Mouse (Mus musculus) forebrain, embryonic 13.5 days (tissue): Measurements from ENCODE around the gene Sbf1. TPM values are rescaled to one million over a fixed set of nuclear protein-coding genes. Genes with fewer than 3 reads are reported as not detected.

Experiments
- ATAC-seq: fragments of 200-750 bp; cut with Nextera tagmentation; 2 replicates; pipeline ENCODE4 v1.8.0; 2017
- H3K27ac ChIP-seq: fragments of 300-500 bp; sonication (generic); 2 replicates; pipeline ENCODE4 v1.5.1; 2015; ENCODE audit warnings: inconsistent platforms, mild to moderate bottlenecking, moderate library complexity
- H3K27me3 ChIP-seq: fragments of 300-500 bp; sonication (generic); 2 replicates; pipeline ENCODE4 v1.6.1; 2015; ENCODE audit warnings: mild to moderate bottlenecking, inconsistent platforms
- H3K36me3 ChIP-seq: fragments of 300-500 bp; sonication (generic); 2 replicates; pipeline ENCODE4 v1.6.1; 2015; ENCODE audit warnings: mild to moderate bottlenecking, inconsistent platforms; ENCODE audit not compliant: poor library complexity, severe bottlenecking
- H3K4me1 ChIP-seq: fragments of 300-500 bp; sonication (generic); 2 replicates; pipeline ENCODE4 v1.6.1; 2015; ENCODE audit warnings: inconsistent platforms
- H3K4me2 ChIP-seq: fragments of 300-500 bp; sonication (generic); 2 replicates; pipeline ENCODE4 v1.6.1; 2015; ENCODE audit warnings: inconsistent platforms, mild to moderate bottlenecking, moderate library complexity
- H3K4me3 ChIP-seq: fragments of 300-500 bp; sonication (generic); 2 replicates; pipeline ENCODE4 v1.5.1; 2015; ENCODE audit warnings: mild to moderate bottlenecking, inconsistent platforms
- H3K9ac ChIP-seq: fragments of 300-500 bp; sonication (generic); 2 replicates; pipeline ENCODE4 v1.6.1; 2015; ENCODE audit warnings: mild to moderate bottlenecking, inconsistent platforms
- H3K9me3 ChIP-seq: fragments of 300-500 bp; sonication (generic); replicated peaks from 2 replicates; pipeline ENCODE4 v1.6.1; 2016; ENCODE audit warnings: inconsistent platforms
- WGBS: fragments of 180-500 bp; shearing (Covaris S2); methylation state at CpG from one replicate; pipeline ENCODE4 v1.1.7; 2015; 5-methylcytosine and 5-hydroxymethylcytosine counted together
- polyA plus RNA-seq: library from polyadenylated mRNA; unstranded; fragments of >200 nt; fragmentation: Nextera tagmentation; extraction: Ambion mirVana; gene quantifications from 2 replicates; pipeline ENCODE4 v1.2.1, GENCODE M21; 2015

Gene Sbf1
- polyA plus RNA-seq, 1 experiment from 2014 or later, result 66.0 TPM

- Histone ChIP-seq H3K4me1 (no peaks in the 10 kb centered on the region), H3K4me2 (no peak overlapping the region), H3K27me3 (no peaks in the 10 kb centered on the region), H3K9ac (no peak overlapping the region), H3K27ac (no peak overlapping the region), H3K36me3 (no peaks in the 10 kb centered on the region), H3K9me3 (no peaks in the 10 kb centered on the region), H3K4me3 (no peak overlapping the region)
- no peak for ATAC-seq
- WGBS, result 54% methylated on average over 1 of the region's 1 CpGs
Observed at GRCm38 (mm10) chr15:89341678-89342077, 26.6 kb upstream of the Sbf1 start.

- Histone ChIP-seq H3K9me3 (no peaks in the 10 kb centered on the region), H3K27me3 (no peaks in the 10 kb centered on the region), H3K4me2 (no peak overlapping the region), H3K9ac (no peak overlapping the region), H3K36me3 (no peaks in the 10 kb centered on the region), H3K4me3 (no peak overlapping the region), H3K27ac (no peak overlapping the region), H3K4me1 (no peaks in the 10 kb centered on the region)
- 92% methylated on average over 3 of the region's 3 CpGs for WGBS
- no peak for ATAC-seq
Observed at GRCm38 (mm10) chr15:89340136-89340535, 25.0 kb upstream of the Sbf1 start.

DNA sequence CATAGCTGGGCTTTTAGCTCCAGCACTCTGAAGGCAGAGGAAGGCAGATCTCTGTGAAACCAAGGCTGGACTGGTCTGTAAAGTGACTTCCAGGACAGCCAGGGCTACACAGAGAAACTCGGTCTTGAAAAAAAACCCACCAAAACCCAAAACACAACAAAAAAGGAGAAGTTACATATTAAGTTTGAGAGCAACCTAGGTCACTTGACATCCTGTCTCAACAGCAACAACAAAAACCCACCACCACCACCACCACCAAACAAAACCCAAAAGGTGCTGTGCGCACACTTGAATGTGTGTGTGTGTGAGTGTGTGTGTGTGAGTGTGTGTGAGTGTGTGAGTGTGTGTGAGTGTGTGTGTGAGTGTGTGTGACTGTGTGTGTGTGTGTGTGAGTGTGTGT lies 24.6 kb upstream of the Sbf1 start:
- ATAC-seq, result no peak

GRCm38 (mm10) chr15:89336422-89336821 lies 21.3 kb upstream of the Sbf1 start:
- no peak overlapping the region for H3K9ac ChIP-seq
- no peak overlapping the region for H3K27ac ChIP-seq
- H3K4me1 ChIP-seq, result no peaks in the 10 kb centered on the region
- 86% methylated on average over 14 of the region's 14 CpGs for WGBS
- no peak overlapping the region for H3K4me2 ChIP-seq
- H3K9me3 ChIP-seq, result no peaks in the 10 kb centered on the region
- H3K36me3 ChIP-seq, result no peaks in the 10 kb centered on the region
- H3K4me3 ChIP-seq, result no peak overlapping the region
- ATAC-seq, result no peak
- H3K27me3 ChIP-seq, result no peaks in the 10 kb centered on the region

More for the DNA sequence above, 24.6 kb upstream of the Sbf1 start:
- no peaks in the 10 kb centered on the region for H3K27me3 ChIP-seq
- no peak overlapping the region for H3K4me2 ChIP-seq
- H3K4me1 ChIP-seq, result no peaks in the 10 kb centered on the region
- H3K36me3 ChIP-seq, result no peaks in the 10 kb centered on the region
- WGBS, result 86% methylated on average over 2 of the region's 2 CpGs
- no peak overlapping the region for H3K9ac ChIP-seq
- no peaks in the 10 kb centered on the region for H3K9me3 ChIP-seq
- H3K27ac ChIP-seq, result no peak overlapping the region
- no peak overlapping the region for H3K4me3 ChIP-seq

- no peaks in the 10 kb centered on the region for H3K9me3 ChIP-seq
- WGBS, result 83% methylated on average over 17 of the region's 17 CpGs
- no peak overlapping the region for H3K4me3 ChIP-seq
- no peak for ATAC-seq
- H3K36me3 ChIP-seq, result no peaks in the 10 kb centered on the region
- H3K4me1 ChIP-seq, result no peaks in the 10 kb centered on the region
- H3K27ac ChIP-seq, result no peak overlapping the region
- H3K27me3 ChIP-seq, result no peaks in the 10 kb centered on the region
- H3K4me2 ChIP-seq, result no peak overlapping the region
- no peak overlapping the region; the same call in 1 of the 2 replicates for H3K9ac ChIP-seq
Observed at GRCm38 (mm10) chr15:89334774-89335537, 19.8 kb upstream of the Sbf1 start.

DNA sequence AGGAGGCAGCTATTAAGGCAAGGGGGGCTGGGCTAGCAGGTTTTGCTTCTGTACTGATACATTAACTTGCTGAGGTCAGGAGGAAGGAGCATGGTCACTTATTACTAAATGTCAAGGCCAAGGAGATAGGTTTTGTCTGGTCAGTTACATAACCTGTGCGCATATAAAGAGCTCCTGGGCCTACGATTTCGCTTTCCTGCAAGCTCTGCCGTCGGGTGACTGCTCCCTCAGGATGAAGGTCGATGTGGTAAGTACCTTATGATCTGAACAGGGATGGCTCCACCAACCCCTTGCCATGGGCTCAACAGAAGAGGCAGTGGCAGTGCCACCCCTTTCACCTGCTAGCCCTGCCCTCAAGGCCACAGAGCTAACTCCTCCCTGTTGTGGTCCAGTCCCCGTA lies 19.2 kb upstream of the Sbf1 start, which contains the start of gene Miox:
Miox (plus strand) TSS at position 128 of the 400 bp plus-strand sequence.
- Histone ChIP-seq H3K4me3 (no peak within 1 kb of the TSS), H3K9ac (no peak within 1 kb of the TSS; the same call in 1 of the 2 replicates), H3K4me1 (no peaks in the 10 kb centered on the region), H3K4me2 (no peak within 1 kb of the TSS), H3K9me3 (no peaks in the 10 kb centered on the region), H3K27me3 (no peaks in the 10 kb centered on the region), H3K27ac (no peak within 1 kb of the TSS), H3K36me3 (no peaks in the 10 kb centered on the region)
- no peak for ATAC-seq
- 90% methylated on average over 7 of the region's 7 CpGs for WGBS

- H3K9me3 ChIP-seq, result no peaks in the 10 kb centered on the region
- no peak overlapping the region for H3K9ac ChIP-seq
- peaks cover 14% of the 10 kb centered on the region for H3K27me3 ChIP-seq
- H3K27ac ChIP-seq, result no peak overlapping the region
- no peak overlapping the region for H3K4me3 ChIP-seq
- H3K4me2 ChIP-seq, result no peak overlapping the region
- WGBS, result 63% methylated on average over 5 of the region's 5 CpGs
- no peaks in the 10 kb centered on the region for H3K36me3 ChIP-seq
- peaks cover 6% of the 10 kb centered on the region for H3K4me1 ChIP-seq
- no peak for ATAC-seq
Observed at GRCm38 (mm10) chr15:89326441-89326840, 11.3 kb upstream of the Sbf1 start.

DNA sequence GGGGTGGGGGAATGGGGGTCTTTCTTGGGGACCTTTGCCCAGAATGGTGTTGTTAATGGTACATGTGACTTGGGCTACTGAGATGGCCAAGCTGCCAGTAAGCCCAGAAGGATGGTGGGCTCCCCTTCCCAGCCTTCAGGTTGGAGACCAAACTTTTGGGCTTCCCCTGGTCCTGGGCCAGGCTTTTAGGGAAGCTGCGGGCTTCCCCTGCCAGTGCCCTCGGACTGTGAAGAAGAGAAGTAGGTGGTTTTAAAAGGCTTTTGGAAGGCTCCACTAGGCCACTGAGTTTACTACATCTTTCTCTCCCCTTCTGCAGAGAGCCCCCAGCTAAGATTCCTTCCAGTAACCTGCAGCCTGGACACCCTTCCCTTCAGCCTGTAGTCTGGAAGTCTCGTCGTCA lies 8.5 kb upstream of the Sbf1 start:
- no peak for ATAC-seq
- H3K27ac ChIP-seq, result no peak overlapping the region
- WGBS, result 83% methylated on average over 4 of the region's 4 CpGs
- H3K27me3 ChIP-seq, result peaks cover 17% of the 10 kb centered on the region
- no peak overlapping the region for H3K4me2 ChIP-seq
- no peaks in the 10 kb centered on the region for H3K9me3 ChIP-seq
- H3K4me3 ChIP-seq, result no peak overlapping the region
- no peak overlapping the region for H3K9ac ChIP-seq
- H3K4me1 ChIP-seq, result peaks cover 6% of the 10 kb centered on the region
- no peaks in the 10 kb centered on the region for H3K36me3 ChIP-seq

- no peak for ATAC-seq
- H3K4me1 ChIP-seq, result peaks cover 6% of the 10 kb centered on the region
- H3K4me3 ChIP-seq, result peak within 1 kb of the TSS; percentile 3; the same call in 1 of the 2 replicates
- no peak within 1 kb of the TSS for H3K9ac ChIP-seq
- peak within 1 kb of the TSS; percentile 42 for H3K4me2 ChIP-seq
- peaks cover 17% of the 10 kb centered on the region for H3K27me3 ChIP-seq
- no peaks in the 10 kb centered on the region for H3K36me3 ChIP-seq
- no peak within 1 kb of the TSS for H3K27ac ChIP-seq
- H3K9me3 ChIP-seq, result no peaks in the 10 kb centered on the region
- WGBS, result 7% methylated on average over 26 of the region's 26 CpGs
Observed at GRCm38 (mm10) chr15:89322670-89323522, 7.8 kb upstream of the Sbf1 start, which contains the start of gene Adm2. Gene Adm2, plus strand, starts transcription at chr15:89322720.

- Histone ChIP-seq H3K9ac (no peak overlapping the region), H3K4me1 (peaks cover 6% of the 10 kb centered on the region), H3K4me2 (no peak overlapping the region), H3K4me3 (no peak overlapping the region), H3K27ac (no peak overlapping the region), H3K36me3 (no peaks in the 10 kb centered on the region), H3K9me3 (no peaks in the 10 kb centered on the region), H3K27me3 (peaks cover 17% of the 10 kb centered on the region)
- 81% methylated on average over 8 of the region's 8 CpGs for WGBS
- no peak for ATAC-seq
Observed at GRCm38 (mm10) chr15:89321264-89321663, 6.2 kb upstream of the Sbf1 start.

DNA sequence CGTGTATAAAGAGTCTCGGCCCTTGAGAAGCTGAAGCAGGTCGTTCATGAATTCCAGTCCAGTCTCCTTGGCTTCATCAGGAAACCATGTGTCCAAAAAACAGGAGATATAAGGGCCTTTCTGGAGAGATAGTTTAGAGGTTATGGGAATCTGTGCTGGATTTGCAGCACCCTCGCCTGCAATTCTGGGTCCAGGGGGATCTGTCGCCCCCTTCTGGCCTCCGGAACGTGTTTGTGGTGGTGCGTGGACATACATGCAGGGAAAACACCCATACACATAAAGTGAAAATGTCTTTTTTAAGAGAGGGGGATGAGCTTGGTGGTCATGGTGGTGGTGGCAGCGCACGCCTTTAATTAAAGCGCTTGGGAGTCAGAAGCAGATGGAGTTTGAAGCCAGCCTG lies 1.0 kb upstream of the Sbf1 start:
- Histone ChIP-seq H3K9ac (no peak overlapping the region), H3K4me1 (peaks cover 28% of the 10 kb centered on the region), H3K4me2 (peak overlapping the region; percentile 91), H3K4me3 (no peak overlapping the region), H3K27ac (no peak overlapping the region), H3K9me3 (no peaks in the 10 kb centered on the region), H3K27me3 (0 out of 2 replicates have a peak, but pooled peaks cover 3% of the 10 kb centered on the region), H3K36me3 (no peaks in the 10 kb centered on the region)
- WGBS, result 71% methylated on average over 11 of the region's 11 CpGs
- ATAC-seq, result no peak

GRCm38 (mm10) chr15:89314511-89315189 lies 461 bp downstream of the Sbf1 start:
- Histone ChIP-seq H3K27ac (peak overlapping the region; percentile 25; the same call in 1 of the 2 replicates), H3K9ac (peak overlapping the region; percentile 93), H3K36me3 (no peaks in the 10 kb centered on the region), H3K9me3 (no peaks in the 10 kb centered on the region), H3K27me3 (no peaks in the 10 kb centered on the region), H3K4me1 (peaks cover 40% of the 10 kb centered on the region), H3K4me3 (peak overlapping the region; percentile 95), H3K4me2 (peak overlapping the region; percentile 91)
- ATAC-seq, result peak; percentile 36
- under 1% methylated on average over 58 of the region's 58 CpGs for WGBS
